Mouse (Mus musculus) embryonic facial prominence, embryonic 13.5 days (tissue): ENCODE data around the gene Esd. TPM values are rescaled to one million over a fixed set of nuclear protein-coding genes. Genes with fewer than 3 reads are reported as not detected.

Experiments
- ATAC-seq: fragments of 200-750 bp; cut with Nextera tagmentation; 2 replicates; pipeline ENCODE4 v1.8.0; 2017; ENCODE audit warnings: low read depth; ENCODE audit not compliant: insufficient number of reproducible peaks, insufficient read depth, low FRiP score, low TSS enrichment
- H3K27ac ChIP-seq: fragments of 300-500 bp; sonication (generic); 2 replicates; pipeline ENCODE4 v1.5.1; 2015; ENCODE audit warnings: moderate library complexity, mild to moderate bottlenecking, inconsistent platforms
- H3K27me3 ChIP-seq: fragments of 300-500 bp; sonication (generic); 2 replicates; pipeline ENCODE4 v1.6.1; 2015; ENCODE audit warnings: mild to moderate bottlenecking, inconsistent platforms
- H3K36me3 ChIP-seq: fragments of 300-500 bp; sonication (generic); 2 replicates; pipeline ENCODE4 v1.6.1; 2015; ENCODE audit warnings: mild to moderate bottlenecking, inconsistent platforms
- H3K4me1 ChIP-seq: fragments of 300-500 bp; sonication (generic); 2 replicates; pipeline ENCODE4 v1.6.1; 2015; ENCODE audit warnings: inconsistent platforms
- H3K4me2 ChIP-seq: fragments of 300-500 bp; sonication (generic); 2 replicates; pipeline ENCODE4 v1.6.1; 2015; ENCODE audit warnings: moderate library complexity, mild to moderate bottlenecking, inconsistent platforms
- H3K4me3 ChIP-seq: fragments of 300-500 bp; sonication (generic); 2 replicates; pipeline ENCODE4 v1.5.1; 2015; ENCODE audit warnings: mild to moderate bottlenecking, inconsistent platforms
- H3K9ac ChIP-seq: fragments of 300-500 bp; sonication (generic); 2 replicates; pipeline ENCODE4 v1.6.1; 2015; ENCODE audit warnings: mild to moderate bottlenecking, inconsistent platforms
- H3K9me3 ChIP-seq: fragments of 300-500 bp; sonication (generic); 2 replicates; pipeline ENCODE4 v1.6.1; 2016; ENCODE audit warnings: inconsistent platforms
- WGBS: fragments of 180-500 bp; shearing (Covaris S2); methylation state at CpG from one replicate; pipeline ENCODE4 v1.1.7; 2015; ENCODE audit warnings: mixed read lengths; 5-methylcytosine and 5-hydroxymethylcytosine counted together
- polyA plus RNA-seq: library from polyadenylated mRNA; unstranded; fragments of >200 nt; fragmentation: Nextera tagmentation; extraction: Ambion mirVana; gene quantifications from 2 replicates; pipeline ENCODE4 v1.2.1, GENCODE M21; 2015

Esd gene
- polyA plus RNA-seq, 1 experiment from 2014 or later, result 332 TPM

DNA sequence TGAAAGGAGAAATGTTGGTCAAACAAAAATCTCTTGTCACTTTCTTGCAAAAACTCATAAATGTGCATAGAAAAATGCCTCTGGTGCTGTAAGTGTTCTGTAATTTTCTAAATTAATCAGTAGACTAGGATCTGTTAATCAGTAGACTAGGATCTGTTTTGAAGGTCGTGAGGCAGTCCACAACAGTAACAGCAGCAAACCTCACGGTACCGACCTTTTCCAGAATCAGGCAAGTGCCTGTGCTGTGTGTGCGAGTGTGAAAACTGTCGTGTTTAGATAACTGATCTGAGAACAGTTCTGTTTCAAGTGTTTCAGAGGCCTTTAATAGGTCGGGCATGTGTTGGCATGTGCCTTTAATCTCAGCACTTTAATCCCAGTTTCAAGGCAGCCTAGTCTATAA, 3.4 kb downstream of the Esd start:
- H3K36me3 ChIP-seq, result peaks cover 45% of the 10 kb centered on the region
- H3K4me2 ChIP-seq, result no peak overlapping the region
- no peak overlapping the region for H3K27ac ChIP-seq
- no peak overlapping the region for H3K4me3 ChIP-seq
- 77% methylated on average over 6 of the region's 6 CpGs for WGBS
- H3K4me1 ChIP-seq, result peaks cover 16% of the 10 kb centered on the region
- H3K27me3 ChIP-seq, result no peaks in the 10 kb centered on the region
- ATAC-seq, result no peak
- no peaks in the 10 kb centered on the region for H3K9me3 ChIP-seq
- H3K9ac ChIP-seq, result no peak overlapping the region

DNA sequence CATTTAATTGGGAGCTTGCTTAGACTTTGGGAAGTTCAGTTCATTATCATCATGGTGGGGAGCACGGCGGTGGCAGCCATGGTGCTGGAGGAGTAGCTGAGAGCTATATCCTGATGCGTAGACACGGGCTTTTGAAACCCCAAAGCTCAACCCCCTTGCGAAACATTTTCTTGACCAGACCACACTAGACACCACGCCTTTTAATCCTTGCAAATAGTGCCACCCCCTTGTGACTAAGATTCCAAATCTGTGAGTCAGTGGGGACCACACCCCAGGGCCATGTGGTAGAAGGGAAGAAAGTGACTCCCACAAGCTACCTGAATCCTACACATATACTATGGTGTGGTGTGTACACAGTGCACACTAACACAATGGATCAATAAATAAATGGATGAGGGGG, 4.8 kb downstream of the Esd start:
- Histone ChIP-seq H3K4me3 (no peak overlapping the region), H3K4me2 (no peak overlapping the region), H3K27me3 (no peaks in the 10 kb centered on the region), H3K9ac (no peak overlapping the region), H3K4me1 (peaks cover 13% of the 10 kb centered on the region), H3K36me3 (peaks cover 59% of the 10 kb centered on the region), H3K27ac (no peak overlapping the region), H3K9me3 (no peaks in the 10 kb centered on the region)
- no peak for ATAC-seq
- WGBS, result 92% methylated on average over 6 of the region's 6 CpGs

DNA sequence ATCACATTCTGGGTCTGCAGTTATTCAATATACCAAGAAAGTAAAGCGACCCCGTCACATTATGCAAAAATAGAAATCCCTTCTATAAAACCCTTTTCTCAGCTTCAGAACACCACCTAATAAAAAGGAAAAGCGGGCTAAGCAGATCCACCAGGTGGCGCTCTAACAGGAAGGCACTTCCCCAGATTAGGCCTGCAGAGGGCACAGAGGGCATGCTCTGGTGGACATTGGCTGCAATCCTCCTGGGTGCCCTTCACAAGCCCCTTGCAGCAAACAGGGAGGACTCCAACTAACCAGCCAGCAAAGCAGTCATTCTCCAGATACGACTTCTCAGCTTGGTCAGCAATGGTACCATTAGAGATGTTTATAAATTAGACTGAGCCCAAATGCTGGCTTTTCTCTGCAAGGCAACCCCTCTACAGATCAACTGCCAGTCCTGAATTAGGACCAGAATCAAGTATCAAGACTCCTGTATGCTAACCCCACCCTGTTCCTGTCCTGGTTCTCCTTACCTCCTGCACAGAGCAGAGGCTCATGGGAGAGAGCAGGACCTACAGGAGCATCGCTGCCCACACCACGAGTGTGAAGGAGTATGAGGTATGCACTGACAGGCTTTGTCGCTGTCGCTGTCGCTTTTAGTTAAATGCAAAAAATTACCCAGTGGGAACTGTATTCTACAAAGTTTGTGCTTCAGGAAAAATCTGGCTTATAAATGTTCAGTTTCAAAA, 32.3 kb downstream of the Esd start:
- no peak for ATAC-seq
- Histone ChIP-seq H3K4me2 (no peak overlapping the region), H3K4me3 (no peak overlapping the region), H3K36me3 (peaks cover 21% of the 10 kb centered on the region), H3K9ac (no peak overlapping the region), H3K9me3 (no peaks in the 10 kb centered on the region), H3K27me3 (no peaks in the 10 kb centered on the region), H3K27ac (no peak overlapping the region), H3K4me1 (no peaks in the 10 kb centered on the region)
- 55% methylated on average over 10 of the region's 10 CpGs for WGBS

DNA sequence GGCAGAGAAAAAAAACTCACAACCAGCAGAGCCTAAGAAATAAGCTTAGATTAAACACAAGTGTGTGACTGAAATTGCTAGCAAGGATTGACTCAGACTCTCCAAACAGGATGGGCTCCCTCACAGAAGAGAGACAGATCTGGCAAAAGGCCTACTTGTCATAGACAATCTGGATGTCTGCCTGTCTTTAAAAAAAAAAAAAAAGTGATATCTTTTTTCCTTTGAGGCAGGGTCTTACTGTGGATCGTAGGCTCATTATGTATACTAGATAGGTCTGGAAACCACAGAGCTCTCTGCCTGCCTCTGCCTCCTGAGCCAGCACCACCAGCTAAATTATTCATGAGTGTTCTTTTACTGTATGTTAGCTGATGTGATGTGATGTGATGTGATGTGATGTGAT, 35.8 kb downstream of the Esd start:
- H3K36me3 ChIP-seq, result peaks cover 48% of the 10 kb centered on the region
- H3K27me3 ChIP-seq, result no peaks in the 10 kb centered on the region
- WGBS, result 54% methylated on average over 1 of the region's 1 CpGs
- no peaks in the 10 kb centered on the region for H3K4me1 ChIP-seq
- H3K27ac ChIP-seq, result no peak overlapping the region
- H3K4me3 ChIP-seq, result no peak overlapping the region
- no peak overlapping the region for H3K4me2 ChIP-seq
- no peak for ATAC-seq
- H3K9me3 ChIP-seq, result 0 out of 2 replicates have a peak, but pooled peaks cover 3% of the 10 kb centered on the region
- H3K9ac ChIP-seq, result no peak overlapping the region

DNA sequence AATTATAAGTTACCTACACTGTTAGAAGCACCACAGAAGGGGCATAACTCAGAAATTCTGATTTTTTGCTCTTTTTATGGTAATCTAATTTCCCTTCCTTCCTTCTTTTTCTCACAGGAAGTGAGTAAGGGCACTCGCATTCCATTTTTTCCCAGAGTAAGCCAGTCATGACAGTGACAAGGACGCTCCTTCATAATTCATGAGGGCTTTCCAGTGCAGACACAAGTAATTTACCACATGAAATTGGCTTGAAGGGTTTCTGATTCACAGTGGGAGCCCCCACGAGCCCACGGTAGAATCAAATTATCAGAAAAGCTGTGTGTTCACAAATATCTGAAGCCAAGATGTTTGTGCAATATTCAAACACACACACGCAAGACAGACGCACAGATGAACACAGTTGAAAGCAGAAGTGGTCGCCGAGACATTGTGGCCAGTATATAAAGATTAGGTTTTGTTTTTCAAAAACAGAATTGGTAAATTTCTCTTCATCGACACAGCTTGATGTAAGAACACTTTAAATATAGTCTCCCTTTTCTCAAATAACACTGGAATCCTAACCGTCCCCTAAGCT, 42.0 kb downstream of the Esd start:
- Histone ChIP-seq H3K9me3 (0 out of 2 replicates have a peak, but pooled peaks cover 3% of the 10 kb centered on the region), H3K9ac (no peak overlapping the region), H3K4me1 (no peaks in the 10 kb centered on the region), H3K27me3 (no peaks in the 10 kb centered on the region), H3K4me2 (no peak overlapping the region), H3K27ac (no peak overlapping the region), H3K4me3 (no peak overlapping the region), H3K36me3 (peaks cover 44% of the 10 kb centered on the region)
- WGBS, result 60% methylated on average over 10 of the region's 10 CpGs
- ATAC-seq, result no peak

DNA sequence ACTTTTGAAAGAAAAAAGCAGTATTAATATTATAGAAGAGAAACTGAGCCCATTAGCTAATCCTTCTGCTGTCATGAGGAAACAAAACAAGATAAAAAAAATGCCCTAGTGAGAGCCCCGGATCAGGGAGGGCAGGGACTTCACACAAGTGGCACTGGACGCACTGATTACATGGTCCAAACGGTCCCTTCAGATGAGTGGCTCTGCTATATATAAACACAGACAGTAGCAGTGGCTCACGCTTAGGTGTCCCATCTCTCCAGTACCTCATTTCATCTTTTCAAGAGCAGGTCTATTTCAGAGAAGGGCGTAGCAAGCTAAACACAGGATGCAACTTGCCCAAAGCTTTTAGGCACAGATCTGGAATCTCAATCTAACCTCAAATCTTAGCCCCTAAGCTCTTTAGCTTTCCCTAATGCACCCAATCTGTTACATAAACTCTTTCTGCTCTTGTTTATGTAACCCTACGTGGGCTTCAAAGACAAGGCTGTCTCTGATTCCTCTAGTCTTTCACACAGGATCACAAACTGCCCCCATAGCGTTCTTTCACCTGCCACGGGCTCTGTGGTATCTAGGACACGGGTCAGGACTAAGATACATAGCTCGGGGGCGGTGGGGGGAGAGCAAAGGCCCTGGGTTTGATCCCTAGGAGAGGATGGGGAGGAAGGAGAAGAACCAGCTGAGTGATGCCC, 52.3 kb downstream of the Esd start:
- H3K4me3 ChIP-seq, result no peak overlapping the region
- WGBS, result 74% methylated on average over 11 of the region's 11 CpGs
- H3K4me1 ChIP-seq, result 0 out of 2 replicates have a peak, but pooled peaks cover 4% of the 10 kb centered on the region
- no peak for ATAC-seq
- H3K36me3 ChIP-seq, result peaks cover 34% of the 10 kb centered on the region
- no peaks in the 10 kb centered on the region for H3K9me3 ChIP-seq
- H3K9ac ChIP-seq, result no peak overlapping the region
- H3K27me3 ChIP-seq, result no peaks in the 10 kb centered on the region
- no peak overlapping the region for H3K4me2 ChIP-seq
- H3K27ac ChIP-seq, result no peak overlapping the region

DNA sequence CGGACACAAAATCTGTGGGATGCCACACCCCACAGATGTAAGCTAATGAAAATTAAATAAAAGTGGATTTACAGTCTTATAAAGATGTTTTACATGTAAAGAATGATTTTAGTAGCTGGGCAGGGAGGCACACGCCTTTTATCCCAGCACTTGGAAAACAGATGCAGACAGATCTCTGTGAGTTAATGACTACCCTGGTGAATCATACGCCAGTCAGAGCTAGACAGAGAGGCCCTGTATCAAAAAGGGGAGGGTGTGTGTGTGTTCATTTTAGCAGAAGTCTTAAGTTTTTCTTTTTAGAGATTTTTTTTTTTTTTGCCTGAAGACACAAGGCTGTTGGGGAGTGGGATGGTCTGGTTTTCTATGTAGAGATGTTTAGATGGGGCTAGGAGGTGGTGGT, 55.6 kb downstream of the Esd start:
- Histone ChIP-seq H3K27me3 (no peaks in the 10 kb centered on the region), H3K36me3 (peaks cover 36% of the 10 kb centered on the region), H3K4me3 (no peak overlapping the region), H3K4me2 (no peak overlapping the region), H3K9me3 (no peaks in the 10 kb centered on the region), H3K9ac (no peak overlapping the region), H3K4me1 (0 out of 2 replicates have a peak, but pooled peaks cover 4% of the 10 kb centered on the region), H3K27ac (no peak overlapping the region)
- WGBS, result 75% methylated on average over 3 of the region's 3 CpGs
- no peak for ATAC-seq

DNA sequence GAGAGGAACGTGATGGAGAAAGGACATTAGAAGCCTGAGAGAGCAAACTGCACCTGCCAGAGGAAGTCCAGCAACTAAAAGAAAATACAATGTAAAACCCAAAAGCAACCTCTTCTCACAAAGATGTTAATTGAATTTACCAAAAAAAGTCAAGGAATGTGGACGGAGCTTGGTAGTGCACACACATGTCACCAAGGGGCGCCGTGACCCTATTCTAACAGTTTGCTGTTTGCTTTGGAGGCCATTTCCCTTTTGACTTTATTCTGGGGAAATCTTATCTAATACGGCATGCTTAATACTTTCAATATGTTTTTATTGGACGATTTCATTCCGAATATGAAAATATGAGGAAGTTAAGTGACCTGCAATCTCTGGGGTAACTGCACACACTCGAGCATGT, 56.7 kb downstream of the Esd start:
- no peak for ATAC-seq
- no peaks in the 10 kb centered on the region for H3K9me3 ChIP-seq
- no peaks in the 10 kb centered on the region for H3K27me3 ChIP-seq
- peaks cover 34% of the 10 kb centered on the region for H3K36me3 ChIP-seq
- 58% methylated on average over 8 of the region's 8 CpGs for WGBS
- no peak overlapping the region for H3K4me3 ChIP-seq
- H3K27ac ChIP-seq, result no peak overlapping the region
- 0 out of 2 replicates have a peak, but pooled peaks cover 4% of the 10 kb centered on the region for H3K4me1 ChIP-seq
- H3K9ac ChIP-seq, result no peak overlapping the region
- no peak overlapping the region for H3K4me2 ChIP-seq

DNA sequence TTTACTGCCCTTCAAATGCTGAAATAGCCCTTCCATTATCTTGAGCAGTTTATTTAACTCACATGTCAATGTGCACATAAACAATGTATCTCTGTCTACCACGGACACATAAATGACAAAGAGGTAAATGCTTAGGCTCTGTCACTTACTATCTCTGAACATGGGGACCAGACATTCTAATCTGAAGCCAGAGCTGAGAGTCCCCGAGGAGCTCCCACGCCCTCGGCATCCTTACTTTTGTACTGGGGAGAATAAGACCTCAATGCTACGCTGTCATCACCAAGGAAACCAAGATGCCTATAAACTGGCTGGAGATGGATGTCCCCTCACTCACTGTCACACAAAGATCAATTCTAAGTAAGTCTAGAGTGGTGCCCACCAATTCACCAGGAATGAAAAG, 58.4 kb downstream of the Esd start:
- Histone ChIP-seq H3K9ac (no peak overlapping the region), H3K27me3 (no peaks in the 10 kb centered on the region), H3K36me3 (peaks cover 28% of the 10 kb centered on the region), H3K4me2 (no peak overlapping the region), H3K27ac (no peak overlapping the region), H3K4me3 (no peak overlapping the region), H3K9me3 (no peaks in the 10 kb centered on the region), H3K4me1 (0 out of 2 replicates have a peak, but pooled peaks cover 4% of the 10 kb centered on the region)
- 83% methylated on average over 5 of the region's 5 CpGs for WGBS
- no peak for ATAC-seq

DNA sequence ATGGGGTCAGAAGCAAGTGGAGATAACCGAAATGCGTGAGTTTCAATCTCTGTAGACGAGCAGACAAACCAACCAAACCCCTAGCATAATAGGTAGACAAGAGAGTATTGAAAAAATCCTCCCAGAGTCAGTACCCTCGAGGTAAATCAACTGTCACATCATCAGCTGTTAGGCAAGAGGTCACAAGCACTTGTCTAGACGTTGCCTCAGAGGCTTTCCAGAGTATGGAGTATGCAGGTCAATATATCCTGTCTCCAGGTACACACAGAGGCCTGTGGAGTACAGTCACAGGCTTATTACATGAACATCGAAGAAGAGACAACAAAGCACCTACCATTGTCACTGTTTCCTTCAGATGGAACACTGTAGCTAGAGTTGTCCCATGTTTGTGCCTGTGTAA, 60.7 kb downstream of the Esd start:
- no peak for ATAC-seq
- Histone ChIP-seq H3K4me1 (0 out of 2 replicates have a peak, but pooled peaks cover 4% of the 10 kb centered on the region), H3K27me3 (no peaks in the 10 kb centered on the region), H3K4me2 (no peak overlapping the region), H3K4me3 (no peak overlapping the region), H3K27ac (no peak overlapping the region), H3K9ac (no peak overlapping the region), H3K9me3 (no peaks in the 10 kb centered on the region), H3K36me3 (peaks cover 28% of the 10 kb centered on the region)
- 76% methylated on average over 6 of the region's 6 CpGs for WGBS

DNA sequence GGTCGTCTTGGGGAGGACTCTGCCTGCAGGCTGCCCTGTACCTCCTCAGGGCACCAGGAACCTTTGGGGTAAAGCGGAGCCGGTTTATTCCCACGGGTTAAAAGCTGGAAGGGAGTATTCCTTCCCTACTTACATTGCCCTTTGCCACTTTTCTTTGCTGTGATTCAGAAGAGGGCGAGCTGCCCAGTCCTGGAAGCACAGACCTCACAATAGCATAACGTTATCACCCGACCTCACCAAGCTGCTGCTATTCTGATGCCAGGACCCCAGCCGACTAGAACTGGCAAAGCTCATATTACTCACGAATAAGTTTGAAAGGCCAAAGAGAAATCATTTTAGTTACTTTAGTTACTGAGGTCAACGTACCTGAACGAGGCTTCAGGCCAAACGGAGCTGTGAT, 62.8 kb downstream of the Esd start:
- H3K4me3 ChIP-seq, result no peak overlapping the region
- H3K4me2 ChIP-seq, result no peak overlapping the region
- 80% methylated on average over 12 of the region's 12 CpGs for WGBS
- no peaks in the 10 kb centered on the region for H3K27me3 ChIP-seq
- peaks cover 33% of the 10 kb centered on the region for H3K36me3 ChIP-seq
- H3K27ac ChIP-seq, result no peak overlapping the region
- ATAC-seq, result no peak
- H3K9ac ChIP-seq, result no peak overlapping the region
- no peaks in the 10 kb centered on the region for H3K4me1 ChIP-seq
- no peaks in the 10 kb centered on the region for H3K9me3 ChIP-seq
